Mouse (Mus musculus): ENCODE results near the gene Gm3336. TPM values are rescaled to one million over a fixed set of nuclear protein-coding genes. Genes with fewer than 3 reads are reported as not detected.

Gene Gm3336
- polyA plus RNA-seq (2015; fragmentation: Nextera tagmentation; extraction: Ambion mirVana): not detected in 2 replicates

DNA sequence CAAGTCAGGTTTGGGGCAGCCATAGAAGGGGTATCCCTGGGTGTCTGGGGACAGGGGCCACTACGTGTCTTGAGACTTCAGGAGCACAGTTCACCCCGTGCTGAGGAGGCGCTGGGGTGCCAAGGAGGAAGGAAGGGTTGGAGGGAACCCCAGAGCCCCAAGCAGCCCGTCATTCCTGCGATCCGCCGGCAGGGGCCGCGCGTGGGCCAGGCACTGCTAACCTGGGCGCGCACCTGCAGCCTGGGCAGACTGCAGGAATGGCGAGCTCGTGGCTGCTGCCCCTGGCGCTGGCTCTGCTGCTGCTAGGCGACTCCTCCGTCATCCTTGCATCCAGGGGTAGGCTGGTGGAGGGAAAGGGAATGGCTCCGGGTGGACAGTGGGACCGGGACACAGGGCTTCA, at the start of gene Gm3336:
TSS of gene Gm3336 (plus strand) at position 247 of the 400 bp plus-strand sequence.
- Histone ChIP-seq H3K36me3 (ENCODE audit: control insufficient read depth, insufficient read depth) (no peaks in the 10 kb centered on the region), H3K27ac (ENCODE audit: low read length) (no peak within 1 kb of the TSS), H3K4me3 (ENCODE audit: low read length) (no peak within 1 kb of the TSS), H3K9me3 (replicated peaks; ENCODE audit: control insufficient read depth, low read length) (no peaks in the 10 kb centered on the region), H3K4me2 (ENCODE audit: low read depth, low read length) (no peak within 1 kb of the TSS), H3K27me3 (ENCODE audit: control insufficient read depth, insufficient read depth, low read length) (peaks cover 12% of the 10 kb centered on the region), H3K9ac (ENCODE audit: low read length) (no peak within 1 kb of the TSS), H3K4me1 (ENCODE audit: control insufficient read depth, insufficient read depth, low read length) (no peaks in the 10 kb centered on the region)
- ATAC-seq (replicated peaks; ENCODE audit: extremely low read depth, insufficient read depth, low FRiP score): no peak
- 2% methylated on average over 18 of the region's 19 CpGs for WGBS

DNA sequence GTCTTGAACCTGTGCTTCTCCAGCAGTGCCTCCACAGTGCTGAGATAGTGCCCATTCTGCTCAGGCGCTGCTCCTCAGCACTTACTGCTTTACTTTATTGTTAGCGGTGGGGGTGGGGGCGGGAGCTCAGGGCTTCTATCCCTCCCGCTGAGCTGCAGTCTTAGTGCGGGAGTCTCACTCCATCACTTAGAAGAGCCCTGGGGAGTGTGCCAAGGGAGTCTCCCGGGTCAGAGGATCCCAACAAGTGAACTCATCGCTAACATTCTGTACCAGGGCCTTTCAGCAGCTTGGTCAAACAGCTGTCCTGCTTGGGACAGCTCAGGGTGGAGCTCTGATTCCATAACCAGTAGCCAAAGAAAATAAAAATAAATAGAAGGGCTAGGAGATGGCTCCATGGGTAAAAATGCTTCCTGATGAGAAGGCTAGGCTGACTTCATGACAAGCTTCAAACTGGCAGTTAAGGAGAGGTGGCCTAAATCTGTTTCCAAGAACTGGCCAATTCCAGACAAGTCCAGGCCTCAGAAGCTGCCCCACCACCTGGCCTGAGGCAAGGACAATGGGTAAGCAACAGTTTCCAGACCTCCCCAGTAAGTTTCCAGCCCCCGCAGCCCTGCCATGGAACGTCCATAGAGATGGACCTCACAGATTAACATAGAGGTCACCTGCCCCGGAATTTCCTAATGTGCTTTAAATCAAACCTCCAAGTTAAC, 46.6 kb upstream of the Gm3336 start:
- WGBS: 61% methylated on average over 10 of the region's 10 CpGs
- H3K4me3 ChIP-seq (ENCODE audit: low read length): no peak overlapping the region
- ATAC-seq (replicated peaks; ENCODE audit: extremely low read depth, insufficient read depth, low FRiP score): no peak

DNA sequence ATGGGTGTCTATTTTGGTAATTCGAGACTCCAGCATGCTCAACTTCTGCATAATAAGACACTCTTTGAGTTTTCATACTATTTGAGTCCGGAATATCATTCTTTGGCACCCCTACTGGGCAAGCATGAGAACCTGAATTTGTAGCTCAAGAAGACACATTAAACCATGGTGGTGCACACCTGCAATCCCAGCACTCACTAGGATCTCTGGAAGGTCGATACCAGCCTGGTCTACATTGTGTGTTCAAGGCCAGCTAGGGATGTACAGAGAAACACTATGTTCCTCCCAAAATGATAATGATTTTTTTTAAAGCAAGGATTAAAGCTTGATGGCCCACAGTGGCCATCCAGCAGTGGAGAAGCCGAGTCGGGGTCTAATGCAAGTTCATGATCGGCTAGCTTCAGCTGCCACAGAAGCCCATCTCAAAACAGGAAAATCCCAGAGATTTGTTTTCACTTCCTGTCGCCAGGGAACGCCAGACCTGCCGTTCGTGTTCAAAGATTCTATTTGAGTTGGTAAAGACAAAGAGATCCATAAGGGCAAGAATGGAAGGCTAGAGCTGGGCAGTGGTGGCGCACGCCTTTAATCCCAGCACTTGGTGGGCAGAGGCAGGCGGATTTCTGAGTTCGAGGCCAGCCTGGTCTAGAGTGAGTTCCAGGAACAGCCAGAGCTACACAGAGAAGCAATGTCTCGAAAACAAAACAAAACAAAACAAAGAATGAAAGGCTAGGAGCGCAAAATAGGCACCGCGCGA, 45.8 kb upstream of the Gm3336 start:
- Histone ChIP-seq H3K4me1 (ENCODE audit: control insufficient read depth, insufficient read depth, low read length) (peaks cover 12% of the 10 kb centered on the region), H3K36me3 (ENCODE audit: control insufficient read depth, insufficient read depth) (no peaks in the 10 kb centered on the region), H3K4me2 (ENCODE audit: low read depth, low read length) (peak overlapping the region; percentile 65), H3K9me3 (replicated peaks; ENCODE audit: control insufficient read depth, low read length) (no peaks in the 10 kb centered on the region), H3K27ac (ENCODE audit: low read length) (peak overlapping the region; percentile 63), H3K27me3 (ENCODE audit: control insufficient read depth, insufficient read depth, low read length) (no peaks in the 10 kb centered on the region), H3K4me3 (ENCODE audit: low read length) (peak overlapping the region; percentile 43), H3K9ac (ENCODE audit: low read length) (peak overlapping the region; percentile 70)
- ATAC-seq (replicated peaks; ENCODE audit: extremely low read depth, insufficient read depth, low FRiP score): peak; percentile 2; the same call in 1 of the 2 replicates
- 38% methylated on average over 19 of the region's 19 CpGs for WGBS

More for the DNA sequence above, 46.6 kb upstream of the Gm3336 start:
- H3K4me1 ChIP-seq (ENCODE audit: control insufficient read depth, insufficient read depth, low read length): peaks cover 12% of the 10 kb centered on the region
- no peaks in the 10 kb centered on the region for H3K9me3 ChIP-seq (replicated peaks; ENCODE audit: control insufficient read depth, low read length)
- no peaks in the 10 kb centered on the region for H3K27me3 ChIP-seq (ENCODE audit: control insufficient read depth, insufficient read depth, low read length)
- H3K27ac ChIP-seq (ENCODE audit: low read length): no peak overlapping the region
- no peak overlapping the region for H3K4me2 ChIP-seq (ENCODE audit: low read depth, low read length)
- H3K36me3 ChIP-seq (ENCODE audit: control insufficient read depth, insufficient read depth): no peaks in the 10 kb centered on the region
- no peak overlapping the region for H3K9ac ChIP-seq (ENCODE audit: low read length)

DNA sequence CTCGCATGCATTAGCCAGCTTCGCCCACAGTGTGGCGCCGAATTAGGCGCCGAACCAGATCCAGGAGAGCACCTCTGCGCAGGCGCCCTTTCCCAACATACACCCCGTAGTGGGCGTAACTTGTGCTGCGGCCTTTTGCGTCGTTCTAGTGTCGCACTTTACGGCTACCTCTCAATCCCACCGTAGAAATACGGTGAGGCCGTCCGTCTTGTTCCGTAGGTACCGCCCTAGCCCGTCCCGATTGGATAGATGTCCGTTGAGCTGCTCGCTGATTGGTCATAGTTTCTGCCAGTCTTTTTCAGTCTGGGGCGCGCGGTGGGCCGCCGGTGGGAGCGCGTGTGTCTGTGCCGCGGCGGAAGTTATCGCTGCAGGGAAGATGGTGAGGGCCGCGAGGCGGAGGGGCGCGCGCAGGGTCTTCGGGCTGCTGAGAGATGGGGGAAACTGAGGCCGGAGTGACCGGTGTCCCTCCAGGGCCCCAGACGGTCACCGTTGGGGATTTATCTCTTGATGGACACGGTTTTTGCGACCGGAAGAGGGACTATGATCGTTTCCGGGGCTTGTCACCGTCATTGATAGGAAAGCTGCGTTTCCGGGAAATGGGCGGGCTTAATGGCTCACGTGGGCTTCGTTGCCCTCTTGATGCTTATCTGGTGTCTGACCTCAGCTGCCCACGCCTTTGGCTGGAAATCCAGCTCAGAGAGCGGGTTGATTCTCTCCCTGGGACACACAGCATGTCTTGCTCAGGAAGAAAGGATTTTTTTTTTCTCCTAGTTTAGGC, 45.1 kb upstream of the Gm3336 start, which contains the start of gene Lsm4:
TSS of gene Lsm4 (plus strand) at position 170 of the 778 bp plus-strand sequence.
- Histone ChIP-seq H3K27ac (ENCODE audit: low read length) (peak within 1 kb of the TSS; percentile 94), H3K4me1 (ENCODE audit: control insufficient read depth, insufficient read depth, low read length) (peaks cover 12% of the 10 kb centered on the region), H3K4me2 (ENCODE audit: low read depth, low read length) (peak within 1 kb of the TSS; percentile 90), H3K4me3 (ENCODE audit: low read length) (peak within 1 kb of the TSS; percentile 79), H3K36me3 (ENCODE audit: control insufficient read depth, insufficient read depth) (peaks cover 4% of the 10 kb centered on the region; the same call in 1 of the 2 replicates), H3K9me3 (replicated peaks; ENCODE audit: control insufficient read depth, low read length) (no peaks in the 10 kb centered on the region), H3K9ac (ENCODE audit: low read length) (peak within 1 kb of the TSS; percentile 81), H3K27me3 (ENCODE audit: control insufficient read depth, insufficient read depth, low read length) (no peaks in the 10 kb centered on the region)
- under 1% methylated on average over 60 of the region's 60 CpGs for WGBS
- ATAC-seq (replicated peaks; ENCODE audit: extremely low read depth, insufficient read depth, low FRiP score): peak; percentile 97

DNA sequence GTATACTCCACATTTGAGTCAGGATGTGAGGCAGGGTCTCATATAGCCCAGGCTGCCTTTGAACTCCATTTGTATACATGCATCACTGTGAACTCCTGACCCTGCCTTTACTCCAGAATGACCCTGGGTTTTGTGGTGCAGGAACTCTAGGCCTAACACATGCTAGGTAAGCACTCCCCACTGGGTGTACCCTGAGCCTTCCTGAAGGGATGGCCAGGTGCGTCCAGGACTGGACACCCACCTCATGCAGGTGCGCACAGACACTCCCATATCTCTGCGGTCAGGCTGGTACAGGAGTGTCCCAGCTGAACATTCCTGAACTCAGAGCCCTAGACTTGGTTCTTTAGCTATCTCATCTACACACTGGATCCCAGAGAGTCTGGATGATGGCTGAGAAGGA, 44.2 kb upstream of the Gm3336 start:
- Histone ChIP-seq H3K9me3 (replicated peaks; ENCODE audit: control insufficient read depth, low read length) (no peaks in the 10 kb centered on the region), H3K36me3 (ENCODE audit: control insufficient read depth, insufficient read depth) (peaks cover 11% of the 10 kb centered on the region), H3K27me3 (ENCODE audit: control insufficient read depth, insufficient read depth, low read length) (no peaks in the 10 kb centered on the region), H3K4me1 (ENCODE audit: control insufficient read depth, insufficient read depth, low read length) (peaks cover 14% of the 10 kb centered on the region), H3K4me3 (ENCODE audit: low read length) (peak overlapping the region; percentile 79), H3K4me2 (ENCODE audit: low read depth, low read length) (peak overlapping the region; percentile 90), H3K27ac (ENCODE audit: low read length) (peak overlapping the region; percentile 94), H3K9ac (ENCODE audit: low read length) (peak overlapping the region; percentile 81)
- no peak for ATAC-seq (replicated peaks; ENCODE audit: extremely low read depth, insufficient read depth, low FRiP score)
- WGBS: 77% methylated on average over 3 of the region's 3 CpGs

DNA sequence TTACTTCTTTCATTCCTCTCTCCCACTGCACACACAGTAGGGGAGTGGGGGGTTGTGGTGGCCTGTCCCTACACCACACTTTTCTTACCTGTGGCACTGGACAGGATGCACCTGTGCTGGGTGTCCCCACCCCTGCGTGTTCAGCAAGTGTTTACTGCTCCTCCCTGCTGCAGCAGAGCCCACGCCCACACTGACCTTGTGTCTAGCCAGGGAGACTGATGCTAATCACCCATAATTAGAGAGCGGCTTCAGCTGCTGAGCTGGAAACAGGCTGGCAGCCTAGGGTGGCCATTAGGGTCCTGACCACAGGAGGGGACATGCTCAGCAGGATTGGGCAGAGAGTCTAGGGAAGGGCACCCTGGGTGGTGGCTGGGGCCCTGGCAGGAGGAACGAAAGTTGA, 43.6 kb upstream of the Gm3336 start:
- no peaks in the 10 kb centered on the region for H3K27me3 ChIP-seq (ENCODE audit: control insufficient read depth, insufficient read depth, low read length)
- H3K9me3 ChIP-seq (replicated peaks; ENCODE audit: control insufficient read depth, low read length): no peaks in the 10 kb centered on the region

DNA sequence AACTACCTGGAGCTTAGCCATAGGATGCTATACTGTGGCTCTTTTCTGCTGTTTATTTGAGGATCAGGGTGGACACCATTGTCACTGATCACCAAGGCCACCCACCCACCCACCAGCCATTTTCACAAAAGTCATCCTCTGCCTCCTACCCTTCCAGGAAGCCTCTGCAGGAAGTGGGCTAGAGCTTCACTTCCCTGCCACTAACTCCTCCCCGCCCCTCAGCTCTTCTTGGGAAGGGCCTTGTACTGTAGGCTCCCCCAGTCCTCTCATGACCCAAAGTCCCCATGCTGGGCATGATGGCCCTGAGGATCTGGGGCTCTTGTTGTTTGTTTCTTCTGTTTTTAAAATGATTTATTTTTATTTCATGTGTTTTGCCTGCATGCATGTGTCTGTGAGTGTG, 43.0 kb upstream of the Gm3336 start:
- H3K36me3 ChIP-seq (ENCODE audit: control insufficient read depth, insufficient read depth): peaks cover 13% of the 10 kb centered on the region
- no peak overlapping the region for H3K9ac ChIP-seq (ENCODE audit: low read length)
- ATAC-seq (replicated peaks; ENCODE audit: extremely low read depth, insufficient read depth, low FRiP score): no peak
- H3K4me1 ChIP-seq (ENCODE audit: control insufficient read depth, insufficient read depth, low read length): peaks cover 15% of the 10 kb centered on the region
- no peaks in the 10 kb centered on the region for H3K9me3 ChIP-seq (replicated peaks; ENCODE audit: control insufficient read depth, low read length)
- peak overlapping the region; percentile 94 for H3K27ac ChIP-seq (ENCODE audit: low read length)
- no peak overlapping the region for H3K4me2 ChIP-seq (ENCODE audit: low read depth, low read length)
- no peaks in the 10 kb centered on the region for H3K27me3 ChIP-seq (ENCODE audit: control insufficient read depth, insufficient read depth, low read length)
- H3K4me3 ChIP-seq (ENCODE audit: low read length): no peak overlapping the region
- WGBS: 59% methylated on average over 1 of the region's 1 CpGs

More for the DNA sequence above, 43.6 kb upstream of the Gm3336 start:
- WGBS: 72% methylated on average over 4 of the region's 4 CpGs
- Histone ChIP-seq H3K4me1 (ENCODE audit: control insufficient read depth, insufficient read depth, low read length) (peaks cover 15% of the 10 kb centered on the region), H3K36me3 (ENCODE audit: control insufficient read depth, insufficient read depth) (peaks cover 13% of the 10 kb centered on the region), H3K27ac (ENCODE audit: low read length) (peak overlapping the region; percentile 94), H3K9ac (ENCODE audit: low read length) (peak overlapping the region; percentile 81), H3K4me2 (ENCODE audit: low read depth, low read length) (peak overlapping the region; percentile 90), H3K4me3 (ENCODE audit: low read length) (no peak overlapping the region)
- ATAC-seq (replicated peaks; ENCODE audit: extremely low read depth, insufficient read depth, low FRiP score): no peak

DNA sequence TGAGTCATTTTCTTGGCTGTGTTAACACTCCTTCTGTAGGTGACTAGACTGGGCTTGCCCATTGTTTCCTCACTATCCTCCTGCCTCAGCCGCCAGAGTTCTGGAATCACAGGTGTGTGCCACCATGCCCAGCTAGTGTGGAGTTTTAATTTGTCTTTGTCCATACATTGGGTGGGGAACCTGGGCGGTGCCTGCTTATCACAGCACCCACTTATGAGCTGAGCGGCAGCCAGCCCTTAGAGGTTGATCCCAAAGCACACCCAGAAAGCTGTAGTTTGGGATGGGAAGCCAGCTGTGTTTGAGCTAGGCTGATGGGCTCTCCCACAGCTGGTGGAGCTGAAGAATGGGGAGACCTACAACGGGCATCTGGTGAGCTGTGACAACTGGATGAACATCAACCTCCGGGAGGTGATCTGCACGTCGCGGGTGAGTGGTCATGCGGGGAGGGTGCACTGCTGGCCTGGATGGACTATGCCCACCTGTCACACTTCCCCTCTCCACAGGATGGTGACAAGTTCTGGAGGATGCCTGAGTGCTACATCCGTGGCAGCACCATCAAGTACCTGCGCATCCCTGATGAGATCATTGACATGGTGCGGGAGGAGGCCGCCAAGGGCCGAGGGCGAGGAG, 40.8 kb upstream of the Gm3336 start:
- WGBS: 91% methylated on average over 15 of the region's 15 CpGs
- Histone ChIP-seq H3K4me1 (ENCODE audit: control insufficient read depth, insufficient read depth, low read length) (peaks cover 19% of the 10 kb centered on the region), H3K4me3 (ENCODE audit: low read length) (no peak overlapping the region), H3K36me3 (ENCODE audit: control insufficient read depth, insufficient read depth) (peaks cover 13% of the 10 kb centered on the region), H3K9ac (ENCODE audit: low read length) (no peak overlapping the region), H3K27ac (ENCODE audit: low read length) (no peak overlapping the region), H3K4me2 (ENCODE audit: low read depth, low read length) (no peak overlapping the region), H3K9me3 (replicated peaks; ENCODE audit: control insufficient read depth, low read length) (no peaks in the 10 kb centered on the region), H3K27me3 (ENCODE audit: control insufficient read depth, insufficient read depth, low read length) (no peaks in the 10 kb centered on the region)
- ATAC-seq (replicated peaks; ENCODE audit: extremely low read depth, insufficient read depth, low FRiP score): no peak
